Mouse (Mus musculus) left cerebral cortex, adult 18-20 months (tissue): ENCODE measurements around the gene Rcn1. TPM values are rescaled to one million over a fixed set of nuclear protein-coding genes. Genes with fewer than 3 reads are reported as not detected.

Experiments
- DNase-seq, 2 experiments: peaks; one replicate each; pipeline ENCODE4 v3.0.0; 2021 to 2022; ENCODE audit warnings: low spot score in 2 of 2, mixed read lengths in 1 of 2
- long read RNA-seq, 2 experiments: library from polyadenylated mRNA; stranded (forward); transcript quantifications; one replicate each; pipeline ENCODE4 v2.0.0; 2021
- total RNA-seq, 2 experiments: library from RNA; stranded (reverse); gene quantifications; 2 replicates each; pipeline ENCODE4 v1.2.3; 2021

Gene Rcn1
- 10 to 100 TPM; 21.6 to 28.7 TPM for total RNA-seq
- long read RNA-seq, experiment 1, transcript Rcn1-201 (6 exons, 2,720 nt) = major isoform, 41 of 42 reads
- long read RNA-seq, experiment 1, partial matches to known transcripts = 0 of 42 reads
- long read RNA-seq, experiment 1, other reads (novel, unspliced or antisense) = 1 of 42 reads
- long read RNA-seq, experiment 2, transcript Rcn1-201 (6 exons, 2,720 nt) = major isoform, 34 of 36 reads
- long read RNA-seq, experiment 2, partial matches to known transcripts = 0 of 36 reads
- long read RNA-seq, experiment 2, other reads (novel, unspliced or antisense) = 2 of 36 reads

DNA sequence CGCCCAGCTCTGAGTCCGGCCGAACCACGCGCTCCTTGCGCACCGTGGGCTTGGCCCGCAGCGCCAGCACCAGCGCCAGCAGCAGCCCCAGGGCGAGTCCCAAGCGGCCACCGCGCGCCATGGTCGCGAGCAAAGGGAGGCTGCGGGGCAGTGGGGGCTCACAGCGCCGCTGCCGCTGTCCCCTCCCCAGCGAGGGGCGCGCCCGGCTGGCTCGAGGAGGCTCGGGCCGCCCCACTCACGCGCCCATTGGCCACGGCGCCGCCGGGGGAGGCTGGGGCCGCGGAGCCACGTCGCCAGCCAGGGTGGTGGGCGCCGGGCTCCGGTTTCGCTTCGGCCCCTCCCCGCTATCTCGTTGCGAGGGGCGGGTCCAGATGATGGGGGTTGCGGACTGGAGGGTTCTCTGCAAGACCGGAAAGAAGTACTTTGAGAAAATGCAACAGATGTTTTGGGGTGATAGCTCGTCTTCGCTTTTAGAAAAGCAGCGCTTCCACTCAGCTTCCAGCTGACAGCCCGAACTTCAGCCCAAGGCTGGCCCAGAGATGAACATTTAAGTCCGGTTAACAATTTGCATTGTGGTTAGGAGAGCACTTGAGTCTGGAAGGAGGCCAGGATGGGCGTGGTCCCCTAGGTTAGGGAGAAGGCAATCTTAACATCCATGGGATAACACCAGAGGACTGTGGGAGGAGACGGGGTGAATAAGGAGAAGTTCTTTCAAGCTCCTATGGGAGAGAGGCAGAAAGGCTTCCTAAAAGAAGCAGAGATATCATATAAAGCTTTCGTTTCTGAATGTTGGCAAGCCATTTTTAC lies at the start of gene Rcn1:
Gene Rcn1, minus strand, starts transcription at position 235 of the 807 bp plus-strand sequence.
- peak; percentile 13 to 29 for DNase-seq

DNA sequence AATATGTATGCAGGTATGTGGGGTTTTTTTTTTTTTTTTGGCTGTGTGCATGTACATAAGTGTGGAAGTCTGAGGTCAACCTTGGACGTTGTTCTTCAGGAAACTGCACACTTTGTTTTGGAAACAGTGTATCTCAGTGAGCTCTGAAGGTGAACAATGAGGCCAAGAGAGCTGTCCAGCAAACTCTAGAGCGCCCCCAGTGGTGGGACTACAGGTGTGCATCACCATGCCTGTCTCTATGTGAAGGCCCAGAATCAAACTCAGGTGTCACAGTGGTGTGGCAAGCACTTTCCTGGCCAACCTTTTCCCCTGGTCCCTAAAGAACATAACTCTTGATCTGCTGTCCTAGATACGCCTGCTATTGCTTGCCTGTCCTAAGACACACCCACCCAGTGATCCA lies 45.0 kb upstream of the Rcn1 start:
- DNase-seq = no peak

DNA sequence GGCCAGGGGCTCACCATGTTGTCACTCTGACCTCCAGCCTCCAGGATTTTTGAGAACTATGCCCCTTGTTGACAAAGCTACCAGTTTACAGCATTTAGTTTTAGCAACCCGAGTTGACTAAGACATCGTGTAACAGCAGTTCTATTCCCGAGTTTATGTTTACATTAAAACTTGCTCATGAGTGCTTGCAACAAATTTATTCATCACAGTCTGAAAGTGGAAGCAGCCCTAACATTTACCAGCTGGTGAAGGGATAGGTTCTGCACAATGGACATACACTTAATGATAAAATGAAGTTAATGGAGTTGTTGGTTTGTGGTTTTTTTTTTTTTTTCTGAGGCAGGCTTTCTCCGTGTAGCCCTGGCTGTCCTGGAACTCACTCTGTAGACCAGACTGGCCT lies 39.9 kb upstream of the Rcn1 start:
- DNase-seq = no peak

DNA sequence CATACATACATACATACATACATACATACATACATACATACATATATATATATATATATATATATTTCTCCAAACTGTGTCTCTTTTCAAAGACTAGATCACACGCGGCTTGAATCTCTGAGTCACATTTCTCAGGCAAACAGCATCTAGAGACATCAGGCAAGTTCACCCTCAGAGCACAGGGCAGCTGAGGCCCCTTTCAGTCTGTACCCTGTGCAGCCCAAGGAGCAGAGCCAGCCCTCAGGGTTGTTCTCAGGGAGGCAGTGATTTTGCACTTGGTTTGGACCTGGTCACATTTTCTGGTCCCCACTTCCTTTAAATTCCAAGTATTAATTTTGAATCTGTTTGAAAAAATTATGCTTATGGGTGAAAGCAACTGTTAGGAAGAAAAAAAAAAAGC lies 39.4 kb upstream of the Rcn1 start:
- no peak for DNase-seq

DNA sequence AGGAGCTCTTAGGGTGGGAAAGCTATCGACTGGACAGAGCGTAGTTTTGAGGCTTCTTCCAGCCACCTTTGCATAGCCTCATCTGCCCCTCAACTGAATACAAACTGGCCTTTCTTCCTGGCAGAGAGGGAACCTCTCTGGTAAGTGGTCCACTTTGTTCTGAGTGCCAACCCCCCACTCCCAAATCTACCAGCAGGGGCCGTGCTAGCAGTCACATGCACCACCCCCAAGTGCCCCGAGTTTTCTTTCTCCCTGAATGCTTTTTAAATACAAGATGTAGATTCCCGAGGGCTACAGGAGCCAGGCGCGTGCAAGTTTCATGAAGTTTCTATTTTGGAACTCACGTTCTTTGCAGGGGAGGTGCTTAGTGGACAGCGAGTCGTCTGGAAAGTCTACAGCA lies 33.8 kb upstream of the Rcn1 start:
- no peak for DNase-seq

DNA sequence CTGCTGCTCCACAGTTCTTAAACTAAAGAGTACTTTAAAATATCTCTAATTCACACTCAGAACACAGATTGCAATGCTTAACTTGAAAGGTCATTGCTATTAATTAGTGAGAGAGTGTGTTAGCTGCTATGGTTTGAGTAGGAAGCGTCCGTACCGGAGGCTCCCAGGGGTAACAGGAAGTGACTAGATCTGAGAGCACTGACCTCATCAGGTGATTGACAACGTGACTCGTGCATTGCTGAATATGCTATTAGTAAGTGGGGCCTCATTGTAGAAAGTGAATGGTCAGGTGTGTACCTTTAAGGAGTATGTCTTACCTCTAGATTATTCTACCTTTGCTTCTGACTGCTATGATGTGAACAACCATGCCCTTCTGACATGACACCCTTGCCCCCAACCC lies 31.3 kb upstream of the Rcn1 start:
- DNase-seq = no peak

DNA sequence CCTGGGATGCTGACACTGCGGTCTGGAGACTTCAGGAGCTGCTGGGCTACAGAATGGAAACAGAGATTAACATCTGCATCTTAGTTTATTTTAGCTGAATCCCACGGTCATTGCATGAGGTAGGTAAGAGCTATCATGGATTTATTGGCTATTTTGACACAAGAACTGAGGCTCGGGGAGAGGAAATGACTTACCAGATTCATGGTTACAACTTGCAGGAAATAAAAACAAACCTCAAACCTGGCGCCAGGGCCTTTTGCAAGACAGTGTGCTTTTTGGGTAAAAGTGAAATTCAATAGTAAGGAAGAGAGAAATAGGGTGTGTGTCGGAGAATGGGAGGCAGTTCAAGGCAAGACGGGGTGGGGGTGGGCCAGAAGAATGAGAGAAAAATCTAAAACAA lies 30.8 kb upstream of the Rcn1 start:
- DNase-seq = no peak

DNA sequence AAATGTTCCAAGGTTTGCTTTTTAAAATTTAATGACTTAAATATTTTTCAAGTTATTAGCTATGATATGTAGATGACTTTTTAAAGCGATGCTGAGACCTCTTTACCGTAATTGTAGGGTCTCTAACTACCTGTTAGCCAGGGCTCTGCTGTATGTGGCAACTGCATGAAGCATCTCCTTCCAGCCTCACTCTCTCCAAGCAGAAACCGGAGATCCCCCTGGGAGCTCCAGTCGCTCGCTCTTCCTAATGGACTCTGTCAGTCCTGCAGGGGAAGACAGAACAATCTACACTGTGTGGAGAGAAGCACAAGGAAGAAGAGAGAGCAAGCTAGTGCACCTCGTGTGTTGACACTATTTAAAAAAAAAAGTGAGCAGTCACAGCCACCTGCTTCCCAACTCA lies 29.3 kb upstream of the Rcn1 start:
- no peak for DNase-seq

DNA sequence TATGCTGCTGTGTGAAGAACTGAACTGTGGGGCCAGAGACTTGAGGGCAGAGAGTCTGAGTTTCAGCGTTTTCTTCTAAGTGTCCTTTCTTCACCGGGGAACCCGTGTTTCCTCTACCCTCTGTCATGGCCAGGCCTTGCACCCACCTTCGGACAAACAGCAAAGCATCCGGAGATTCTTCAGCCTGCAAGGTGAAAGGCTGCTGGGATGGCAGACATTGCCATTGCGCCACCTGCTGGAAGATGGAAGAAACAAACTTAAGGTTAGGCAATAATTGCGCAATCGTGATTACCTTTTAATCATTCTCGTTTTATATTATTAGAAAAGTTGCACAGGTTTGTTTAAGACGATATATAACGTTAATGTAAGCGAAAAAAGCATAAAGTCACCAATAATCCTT lies 28.9 kb upstream of the Rcn1 start:
- peak; percentile 60 to 79 for DNase-seq

DNA sequence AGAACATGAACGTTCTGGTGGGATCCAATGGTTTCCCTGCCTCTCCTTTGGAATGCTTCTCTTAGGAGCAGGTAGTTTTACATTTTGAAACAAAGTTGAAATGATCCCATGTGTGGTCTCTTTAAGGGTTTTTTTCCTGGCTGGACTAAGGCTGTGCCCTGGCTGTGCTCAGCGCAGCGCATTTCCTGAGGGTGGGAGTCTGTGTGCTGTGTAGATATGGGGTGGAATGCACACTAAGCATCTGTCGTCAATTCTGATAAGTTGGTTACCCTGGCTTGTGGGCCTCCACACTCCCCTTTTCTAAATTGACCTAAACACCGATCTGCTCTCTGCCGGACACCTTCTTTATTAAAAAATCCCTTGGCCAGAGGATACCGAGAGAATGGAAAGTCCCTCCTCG lies 28.3 kb upstream of the Rcn1 start:
- no peak for DNase-seq

DNA sequence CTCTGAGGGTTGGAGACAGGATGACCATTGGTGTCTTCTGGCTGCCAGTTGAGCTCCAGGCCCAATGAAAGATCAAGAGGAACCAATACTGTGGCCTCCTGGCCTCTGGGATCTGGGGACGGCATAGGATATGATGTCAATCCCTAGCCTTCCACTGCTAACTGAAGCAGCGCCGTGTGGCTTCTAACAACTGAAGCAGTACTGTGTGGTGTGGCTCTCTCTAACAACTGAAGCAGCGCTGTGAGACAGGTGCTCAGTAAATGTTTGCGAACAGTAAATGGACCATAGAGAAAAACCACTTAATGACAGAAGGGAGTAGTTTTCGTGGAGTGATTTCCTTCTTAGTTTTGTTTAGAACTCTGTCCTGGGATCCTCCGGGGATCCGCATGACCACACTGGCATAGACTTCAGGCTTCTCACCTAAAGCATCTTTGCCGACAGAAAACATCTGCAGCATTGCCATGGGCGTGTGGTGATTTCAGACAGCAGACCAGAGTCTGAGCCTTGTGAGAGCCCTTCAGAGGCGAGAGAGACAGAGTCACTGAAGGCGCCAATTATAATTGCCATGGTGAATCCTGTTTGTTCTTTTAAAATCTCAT lies 19.6 kb upstream of the Rcn1 start:
- DNase-seq = no peak

DNA sequence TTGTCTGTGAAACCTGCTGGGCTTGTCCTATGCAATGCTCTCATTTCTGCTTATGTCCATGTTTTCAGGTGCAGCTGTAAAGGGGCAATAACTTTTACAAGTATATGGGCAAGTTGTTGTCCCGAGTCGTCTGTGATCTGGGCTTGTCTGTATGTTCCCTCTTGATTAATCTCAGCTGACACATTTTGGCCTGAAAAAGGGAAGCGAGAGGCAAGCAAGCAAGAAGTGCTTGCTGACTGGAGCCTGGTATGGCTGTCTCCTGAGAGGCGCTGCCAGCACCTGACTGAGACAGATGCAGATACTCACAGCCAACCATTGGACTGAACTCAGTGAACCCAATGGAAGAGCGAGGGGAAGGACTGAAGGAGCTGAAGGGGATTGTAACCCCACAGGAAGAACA lies 18.5 kb upstream of the Rcn1 start:
- no peak for DNase-seq

DNA sequence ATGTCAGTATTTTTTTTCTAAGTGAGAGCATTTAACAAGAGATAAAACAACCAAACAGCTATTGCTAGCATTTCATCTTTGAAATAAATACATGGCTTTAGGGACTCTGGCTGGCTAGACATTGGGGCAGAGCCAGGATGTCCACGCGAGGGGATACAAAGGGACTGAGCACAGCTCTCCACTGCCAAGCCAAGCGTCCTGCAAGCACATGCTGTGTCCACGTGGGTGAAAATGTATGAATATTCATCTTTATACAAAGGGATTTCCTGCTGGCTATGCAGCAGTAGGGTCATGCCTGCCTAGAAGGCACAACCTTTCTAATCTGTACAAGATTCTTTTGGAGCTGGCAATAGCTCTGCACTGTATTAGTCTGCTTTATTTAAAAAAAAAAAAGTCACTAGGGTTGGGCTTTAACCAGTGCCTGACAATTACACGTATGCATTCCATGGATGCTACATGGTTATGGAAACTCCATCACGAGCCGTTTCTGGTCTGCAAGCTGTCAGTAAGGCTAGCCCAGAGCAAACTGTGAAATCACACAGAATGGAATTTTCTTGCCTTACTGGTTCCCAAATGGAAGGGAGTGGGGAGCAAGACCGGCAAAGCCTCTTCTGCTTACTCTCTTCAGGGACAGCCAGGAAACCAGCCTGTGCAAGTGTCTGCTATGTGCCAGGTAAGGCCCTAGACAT lies 17.7 kb upstream of the Rcn1 start:
- peak; percentile 30 to 32 for DNase-seq

DNA sequence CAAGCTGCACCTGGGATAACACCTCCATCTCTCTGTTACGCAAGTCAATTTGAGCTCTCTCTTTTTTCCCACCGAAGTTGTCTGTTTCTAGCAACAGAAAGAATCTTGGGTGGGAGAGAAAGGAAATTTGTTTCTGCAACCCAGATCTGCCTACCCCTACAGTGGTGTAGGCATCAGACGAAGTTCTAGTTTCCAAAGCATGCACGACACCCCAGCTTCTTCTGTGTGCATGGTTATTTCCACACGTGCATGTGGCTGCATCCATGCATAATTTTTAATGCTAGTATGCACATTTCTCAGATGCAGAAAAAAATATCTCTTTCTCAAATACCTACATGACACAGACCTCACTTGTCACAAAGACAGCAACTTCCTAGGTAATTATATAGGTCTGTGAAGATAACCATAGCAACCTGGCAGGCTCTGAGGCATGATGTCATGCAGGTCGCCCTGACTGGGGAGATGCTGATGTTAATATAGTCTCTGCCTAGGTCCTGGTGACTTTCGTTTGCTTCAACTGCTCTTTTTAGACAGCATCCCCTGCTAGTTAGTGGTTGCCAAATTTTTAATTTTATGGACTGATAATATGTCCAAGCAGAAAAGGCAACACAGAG lies 17.0 kb upstream of the Rcn1 start:
- DNase-seq = peak in 1 of 2 experiments; percentile 17

DNA sequence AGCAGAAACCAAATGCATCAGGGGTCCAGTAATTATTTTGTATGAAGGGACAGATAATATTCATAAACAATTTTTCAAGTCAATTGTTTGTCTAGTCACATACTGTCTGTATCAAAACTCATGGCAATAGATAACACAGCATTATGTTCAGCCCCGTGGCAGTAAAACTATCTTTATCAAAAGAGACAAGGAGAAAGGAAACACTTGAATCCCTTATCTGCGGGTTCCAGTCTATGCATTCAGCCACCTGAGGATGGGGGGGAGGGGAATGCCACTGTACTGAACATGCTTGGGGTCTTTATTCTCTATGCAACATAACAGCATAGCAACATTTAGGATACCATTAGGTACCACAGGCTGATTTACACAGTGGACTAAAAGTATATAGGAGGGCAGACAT lies 15.2 kb upstream of the Rcn1 start:
- DNase-seq = no peak

DNA sequence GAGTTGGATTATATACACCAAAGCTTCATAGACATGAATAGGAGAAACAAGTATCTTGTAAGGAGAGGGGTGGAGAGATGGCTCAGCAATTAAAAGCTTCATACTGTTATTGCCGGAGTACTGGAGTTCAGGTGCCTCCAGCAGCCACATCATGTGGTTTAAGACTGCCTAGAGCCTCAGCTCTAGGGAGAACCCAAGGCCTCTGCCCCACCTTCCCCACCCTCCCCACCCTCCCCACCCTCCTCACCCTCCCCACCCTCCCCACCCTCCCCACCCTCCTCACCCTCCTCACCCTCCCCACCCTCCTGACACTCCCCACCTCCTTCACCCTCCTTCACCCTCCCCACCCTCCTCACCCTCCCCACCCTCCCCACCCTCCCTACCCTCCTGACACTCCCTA lies 10.1 kb upstream of the Rcn1 start:
- DNase-seq = no peak

DNA sequence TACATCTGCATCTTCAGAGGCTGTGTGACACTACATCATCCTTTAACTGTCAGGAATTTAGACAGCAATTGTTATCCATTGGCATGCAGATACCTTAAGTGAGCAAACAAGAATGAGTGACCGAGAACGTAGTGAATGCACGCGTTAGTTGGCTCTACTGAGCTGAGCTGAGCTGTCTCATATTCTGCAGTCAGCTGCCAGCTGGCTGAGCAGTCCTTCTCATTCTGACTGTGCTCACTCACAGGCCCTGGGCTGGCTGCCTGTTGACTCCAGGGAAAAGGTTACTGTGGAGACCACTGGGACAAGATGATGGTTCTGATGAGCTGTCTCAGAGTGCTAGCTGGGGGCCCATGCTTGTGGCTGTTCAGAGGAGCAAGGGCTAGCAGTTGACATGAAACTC lies 9.4 kb upstream of the Rcn1 start:
- DNase-seq = no peak

DNA sequence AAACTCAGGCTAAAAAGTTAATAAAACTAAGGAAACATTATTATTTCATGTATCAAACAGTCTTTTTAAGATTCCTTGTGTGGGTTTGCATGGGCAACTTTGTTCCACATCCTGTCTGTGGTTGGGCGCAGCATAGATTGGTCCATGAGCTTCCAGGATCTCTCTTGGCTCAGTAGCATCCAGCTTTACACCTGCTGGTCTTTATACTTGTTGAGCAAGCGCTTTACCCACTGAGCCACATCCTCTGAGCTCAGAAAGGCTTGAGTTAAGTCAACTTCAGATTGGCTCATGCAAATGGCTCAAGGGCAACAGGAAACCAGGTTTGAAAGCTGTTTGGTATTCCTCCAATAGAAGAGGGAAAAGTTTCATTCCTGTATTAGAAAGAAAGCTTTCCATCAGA lies 3.1 kb upstream of the Rcn1 start:
- DNase-seq = no peak

DNA sequence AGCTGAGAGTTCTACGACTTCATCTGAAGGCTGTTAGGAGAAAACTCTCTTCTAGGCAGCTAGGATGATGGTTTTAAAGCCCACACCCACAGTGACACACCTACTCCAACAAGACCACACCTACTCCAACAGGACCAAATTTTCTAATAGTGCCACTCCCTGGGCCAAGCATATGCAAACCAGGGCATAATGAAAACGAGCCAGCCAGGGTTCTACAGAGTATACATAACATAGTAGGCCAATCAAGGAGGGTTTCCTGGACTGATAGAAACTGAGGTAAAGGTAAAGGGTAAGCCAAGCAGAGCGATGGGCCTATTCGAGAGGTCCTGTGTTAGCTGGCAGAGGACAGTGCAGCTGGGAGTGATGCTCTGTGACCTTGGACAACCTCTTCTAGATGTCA lies 1.4 kb upstream of the Rcn1 start:
- DNase-seq = no peak

DNA sequence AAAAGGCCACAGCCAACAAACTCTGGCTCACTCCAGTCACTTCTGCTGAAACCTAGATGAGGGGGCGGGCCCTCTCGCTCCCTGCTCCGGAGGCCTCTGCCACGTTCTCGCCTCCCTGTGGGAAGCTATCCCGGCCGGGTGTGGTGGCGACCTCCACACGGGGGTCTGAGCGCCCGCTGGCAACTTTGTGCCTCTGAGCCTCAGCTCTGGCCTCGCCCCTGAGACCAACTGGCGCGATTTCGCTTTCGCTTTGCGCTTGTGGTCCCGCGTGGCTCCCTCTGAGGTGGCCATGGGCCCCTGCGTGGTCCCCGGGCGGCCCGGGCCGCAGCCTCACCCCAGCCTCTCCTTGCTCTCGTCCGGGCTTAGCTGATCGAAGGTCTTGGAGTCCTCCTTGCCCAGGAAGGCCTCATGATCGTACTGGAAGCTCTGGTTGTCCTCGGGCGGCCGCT lies 459 bp downstream of the Rcn1 start:
- peak; percentile 9 to 27 for DNase-seq

DNA sequence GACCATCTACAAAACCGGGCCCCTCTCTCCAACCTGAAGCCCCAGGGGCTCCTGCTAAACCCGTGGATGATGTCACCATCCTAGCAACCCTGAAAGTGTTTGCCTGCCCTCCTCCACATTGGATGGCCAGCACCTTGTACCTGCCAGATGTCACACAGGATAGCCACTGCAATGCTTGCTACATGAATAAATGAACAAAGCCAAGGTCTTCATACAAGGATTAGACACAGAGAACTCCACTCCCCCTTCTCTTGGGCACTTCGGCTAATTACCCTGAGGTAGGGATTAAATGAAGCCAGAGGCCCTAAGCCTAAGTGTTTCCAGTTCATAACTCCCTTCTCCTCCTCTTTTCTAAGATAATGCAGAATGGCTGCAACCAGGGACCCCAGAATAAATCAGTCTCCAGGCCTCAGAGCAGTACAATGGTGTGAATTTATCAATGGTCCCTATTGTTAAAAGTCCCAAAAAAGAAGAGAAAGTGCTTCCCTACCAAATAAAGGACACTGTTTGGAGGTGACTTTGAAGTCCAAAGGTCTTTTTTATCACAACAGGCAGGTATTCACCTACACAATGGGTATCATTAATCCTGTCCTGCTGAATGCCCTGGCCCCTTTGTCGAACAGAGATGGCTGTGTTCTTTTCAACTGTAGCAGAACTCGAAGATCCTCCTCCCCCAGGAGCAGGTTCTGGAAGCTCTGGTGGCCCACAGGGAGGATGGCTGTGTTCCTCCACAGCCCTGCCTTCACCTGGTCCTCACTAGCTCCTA lies 1.5 kb downstream of the Rcn1 start:
- no peak for DNase-seq
